Mouse (Mus musculus) embryonic fibroblast, embryonic 13.5 days (primary cell): Measurements from ENCODE around the gene Parp14. TPM values are rescaled to one million over a fixed set of nuclear protein-coding genes. Genes with fewer than 3 reads are reported as not detected.

Experiments used
- H3K27ac ChIP-seq: 2 replicates; pipeline ENCODE4 v1.5.1; 2012; ENCODE audit warnings: low read length, control low read depth, inconsistent platforms; ENCODE audit not compliant: insufficient read depth
- H3K4me1 ChIP-seq: 2 replicates; pipeline ENCODE4 v1.6.1; 2011; ENCODE audit warnings: low read length; ENCODE audit not compliant: control insufficient read depth, insufficient read depth
- H3K4me3 ChIP-seq: 2 replicates; pipeline ENCODE4 v1.5.1; 2011; ENCODE audit warnings: mild to moderate bottlenecking, control low read depth, low read length; ENCODE audit not compliant: insufficient read depth
- CTCF ChIP-seq: IDR thresholded peaks from 2 replicates; pipeline ENCODE4 v1.5.1; 2011; ENCODE audit warnings: mild to moderate bottlenecking, control low read depth, low read length, moderate library complexity, borderline replicate concordance; ENCODE audit not compliant: insufficient read depth
- POLR2A ChIP-seq: IDR thresholded peaks from 2 replicates; pipeline ENCODE4 v1.6.1; 2011; ENCODE audit warnings: low read depth, mild to moderate bottlenecking, control low read depth, low read length, moderate library complexity
- polyA plus RNA-seq: library from polyadenylated mRNA; stranded (reverse); fragments of >200 nt; gene quantifications from 2 replicates; pipeline ENCODE4 v1.2.4, GENCODE M21; 2011; ENCODE audit warnings: low read depth; ENCODE audit not compliant: missing spikeins, insufficient read length

The Parp14 gene
- polyA plus RNA-seq, 1 experiment: 7.4 TPM

DNA sequence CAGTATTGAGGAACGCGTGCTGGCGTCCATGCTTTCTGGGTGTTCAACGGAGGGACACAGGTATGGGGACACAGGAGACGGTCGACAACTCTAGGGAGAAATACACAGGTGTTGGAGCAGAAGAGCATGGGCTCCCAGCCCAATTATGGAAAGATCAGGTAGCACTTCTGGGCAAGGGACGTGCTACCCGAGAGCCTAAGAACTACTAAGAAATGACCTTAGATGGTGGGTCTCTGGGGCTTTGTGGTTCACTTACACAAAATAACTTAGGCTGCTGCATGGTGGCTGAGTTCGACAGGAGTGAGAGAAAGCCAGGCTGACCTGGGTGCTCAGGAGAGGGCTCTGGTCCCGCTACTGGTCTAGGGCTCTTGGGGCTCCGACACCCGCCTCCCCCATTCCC lies 554 bp upstream of the Parp14 start:
- Histone ChIP-seq H3K4me1 (no peaks in the 10 kb centered on the region), H3K4me3 (no peak overlapping the region), H3K27ac (no peak overlapping the region)
- TF ChIP-seq CTCF (no peak), POLR2A (no peak)

DNA sequence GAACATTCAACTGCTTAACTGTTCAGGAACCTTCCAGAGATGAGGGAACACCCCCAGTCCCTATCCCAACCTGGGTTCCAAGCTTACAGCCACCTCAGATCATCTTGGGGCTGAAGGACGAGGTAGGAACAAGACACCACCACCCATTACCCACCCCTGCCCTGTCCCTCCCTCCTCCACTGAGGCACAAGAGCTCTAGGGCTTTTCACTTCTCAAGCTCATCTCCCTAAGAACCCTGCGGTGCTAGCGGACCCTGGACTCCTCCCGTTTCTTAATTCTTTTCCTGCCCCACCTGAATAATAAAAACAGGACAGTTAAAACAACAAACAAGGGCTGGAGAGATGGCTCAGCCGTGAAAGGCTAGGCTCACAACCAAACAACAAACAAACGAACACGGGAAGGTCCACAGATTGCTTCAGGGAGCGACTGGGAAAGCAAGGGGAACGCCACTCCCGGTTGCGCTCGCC lies 730 bp downstream of the Parp14 start:
- TF ChIP-seq POLR2A: no peak; the same call in 1 of the 2 replicates
- TF ChIP-seq CTCF: no peak
- Histone ChIP-seq H3K4me3 (peak overlapping the region; percentile 74), H3K4me1 (no peaks in the 10 kb centered on the region), H3K27ac (no peak overlapping the region)

DNA sequence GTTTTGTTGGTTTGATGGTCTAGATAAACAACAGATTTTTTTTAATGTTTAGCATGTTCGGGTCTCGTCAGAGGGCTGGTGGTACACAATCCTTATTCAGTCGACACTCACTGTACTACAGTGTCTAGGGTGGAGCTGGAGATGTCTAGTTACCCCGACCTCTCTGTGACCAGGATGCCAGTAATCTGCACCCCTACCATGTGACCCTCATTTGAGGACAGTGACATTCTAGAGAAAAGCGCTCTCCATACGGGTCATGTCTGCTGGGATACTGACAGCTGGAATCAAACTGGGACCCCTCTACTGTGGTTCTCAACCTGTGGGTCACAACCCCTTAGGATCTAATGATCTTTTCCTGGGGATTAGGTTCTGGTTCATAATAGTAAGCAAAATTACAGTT lies 1.7 kb downstream of the Parp14 start:
- Histone ChIP-seq H3K27ac (no peak overlapping the region), H3K4me1 (no peaks in the 10 kb centered on the region), H3K4me3 (no peak overlapping the region)
- no peak for TF ChIP-seq CTCF
- no peak for TF ChIP-seq POLR2A

DNA sequence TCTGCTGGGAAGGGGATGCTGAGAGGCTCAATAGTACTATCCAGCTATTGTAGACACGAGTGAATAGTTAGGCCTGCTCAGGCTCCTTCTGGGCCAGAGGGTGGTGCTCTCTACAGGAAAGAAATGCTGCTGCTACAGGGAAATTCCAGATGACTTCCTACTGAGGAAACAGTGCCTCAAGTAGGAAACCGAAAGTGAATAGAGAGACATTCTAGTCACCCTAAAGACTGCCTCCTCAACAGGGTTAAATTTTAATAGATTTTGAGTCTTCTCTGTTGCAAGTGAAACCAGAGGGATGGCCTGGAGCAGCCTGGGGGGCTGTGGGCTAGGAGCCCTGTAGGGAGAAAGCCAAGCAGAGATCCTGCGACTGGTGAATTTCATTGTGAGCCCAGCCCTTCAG lies 2.2 kb downstream of the Parp14 start:
- Histone ChIP-seq H3K4me1 (no peaks in the 10 kb centered on the region), H3K27ac (no peak overlapping the region), H3K4me3 (no peak overlapping the region)
- TF ChIP-seq POLR2A (no peak), CTCF (no peak)

DNA sequence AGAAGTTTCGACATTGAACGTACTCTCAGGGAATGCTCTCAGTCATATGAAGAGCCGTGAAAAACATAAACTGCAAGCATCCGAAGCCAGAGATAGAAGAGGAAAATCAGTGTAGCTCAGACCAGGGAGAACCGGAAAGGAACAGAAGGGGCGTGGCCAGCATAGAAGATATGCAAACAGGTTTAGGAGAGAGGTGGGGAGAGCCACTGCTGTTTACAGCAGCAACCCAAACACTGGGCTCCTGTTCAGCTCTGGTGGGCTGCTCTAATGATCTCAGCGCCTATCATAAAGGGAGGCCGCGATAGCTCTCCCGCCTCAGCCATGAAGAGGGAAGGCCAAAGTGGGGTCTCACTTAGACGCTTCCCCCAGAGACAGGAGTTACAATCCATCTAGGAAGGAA lies 3.6 kb downstream of the Parp14 start:
- Histone ChIP-seq H3K4me1 (no peaks in the 10 kb centered on the region), H3K27ac (no peak overlapping the region), H3K4me3 (no peak overlapping the region)
- TF ChIP-seq CTCF (no peak), POLR2A (no peak)

DNA sequence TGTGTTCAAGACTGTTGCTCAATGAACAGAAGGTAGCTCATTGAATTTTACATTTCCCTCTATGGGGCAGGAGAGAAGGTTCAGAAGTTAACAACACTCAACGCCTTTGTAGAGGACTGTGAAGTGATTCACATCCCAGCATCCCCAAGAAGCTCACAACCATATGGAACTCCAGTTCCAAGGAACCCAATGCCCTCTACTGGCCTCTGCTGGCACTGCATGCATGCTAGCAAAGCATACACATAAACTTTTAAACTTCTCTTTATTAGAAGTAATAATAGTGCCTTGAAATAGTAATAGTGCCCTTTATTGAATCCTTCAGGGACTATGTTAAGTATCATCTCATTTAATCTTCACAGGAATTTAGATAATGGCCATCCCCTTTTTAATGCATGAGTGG lies 9.3 kb downstream of the Parp14 start:
- TF ChIP-seq POLR2A (no peak), CTCF (no peak; the same call in 1 of the 2 replicates)
- Histone ChIP-seq H3K4me3 (no peak overlapping the region), H3K4me1 (no peaks in the 10 kb centered on the region), H3K27ac (no peak overlapping the region)

DNA sequence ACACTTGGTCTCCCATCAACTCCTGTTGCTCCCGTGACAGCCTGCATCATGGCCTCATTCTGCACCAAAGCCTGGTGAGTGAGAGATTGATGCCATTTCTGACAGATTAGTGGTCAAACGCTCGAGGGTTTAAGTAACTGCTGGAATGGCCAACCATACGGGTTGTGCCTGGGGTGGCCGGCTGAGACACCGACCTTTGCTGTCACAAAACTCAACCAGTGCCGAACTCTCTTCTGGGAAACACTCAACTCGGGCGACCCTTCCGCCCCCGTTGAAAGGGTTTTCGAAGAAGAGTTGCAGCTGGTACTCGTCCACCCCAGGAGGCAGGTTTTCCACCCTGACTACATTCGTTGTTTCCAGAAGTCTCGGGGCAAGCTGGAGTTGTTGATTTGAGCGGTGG lies 11.1 kb downstream of the Parp14 start:
- H3K4me1 ChIP-seq: no peaks in the 10 kb centered on the region
- TF ChIP-seq POLR2A (no peak), CTCF (no peak)
- no peak overlapping the region for H3K4me3 ChIP-seq
- no peak overlapping the region for H3K27ac ChIP-seq

DNA sequence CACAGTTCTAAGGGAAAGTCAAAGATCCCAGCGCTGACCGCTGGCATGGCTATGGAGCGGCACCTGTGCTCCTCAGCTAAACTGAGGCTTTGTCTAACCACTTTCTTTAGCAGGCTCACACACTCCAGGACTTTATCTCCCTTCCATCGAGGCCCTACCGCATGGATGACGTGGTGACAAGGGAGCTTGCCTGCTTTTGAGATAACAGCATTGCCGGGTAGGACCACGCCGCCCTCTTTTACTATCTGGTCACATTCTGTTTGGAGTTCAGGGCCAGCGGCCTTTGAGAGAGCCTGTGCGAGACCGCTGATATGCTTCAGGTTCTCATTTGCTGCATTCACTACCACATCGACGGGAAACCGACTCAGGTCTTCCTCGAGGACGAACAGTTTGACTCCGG lies 14.6 kb downstream of the Parp14 start:
- no peak overlapping the region for H3K27ac ChIP-seq
- TF ChIP-seq CTCF (no peak), POLR2A (no peak)
- H3K4me3 ChIP-seq: no peak overlapping the region
- no peaks in the 10 kb centered on the region for H3K4me1 ChIP-seq

DNA sequence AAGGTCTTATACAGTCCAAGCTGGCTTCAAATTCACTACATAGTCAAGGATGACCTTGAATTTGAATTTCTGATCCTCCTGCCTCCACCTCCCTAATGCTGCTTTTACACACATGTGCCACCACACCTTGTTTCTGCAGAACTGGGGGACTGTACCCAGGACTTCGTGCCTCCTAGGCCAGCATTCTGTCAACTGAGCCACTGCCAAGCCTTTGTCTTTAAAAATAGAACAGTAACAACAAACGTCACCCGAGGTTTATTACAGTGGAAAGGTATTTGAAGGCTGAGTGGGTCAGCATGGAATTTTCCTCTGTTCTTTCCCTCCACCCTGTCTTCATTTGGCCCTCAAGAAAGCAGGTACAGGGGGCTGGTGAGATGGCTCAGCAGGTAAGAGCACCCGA lies 15.5 kb downstream of the Parp14 start:
- no peak overlapping the region for H3K4me3 ChIP-seq
- H3K4me1 ChIP-seq: no peaks in the 10 kb centered on the region
- no peak overlapping the region for H3K27ac ChIP-seq
- TF ChIP-seq CTCF (no peak), POLR2A (no peak)

DNA sequence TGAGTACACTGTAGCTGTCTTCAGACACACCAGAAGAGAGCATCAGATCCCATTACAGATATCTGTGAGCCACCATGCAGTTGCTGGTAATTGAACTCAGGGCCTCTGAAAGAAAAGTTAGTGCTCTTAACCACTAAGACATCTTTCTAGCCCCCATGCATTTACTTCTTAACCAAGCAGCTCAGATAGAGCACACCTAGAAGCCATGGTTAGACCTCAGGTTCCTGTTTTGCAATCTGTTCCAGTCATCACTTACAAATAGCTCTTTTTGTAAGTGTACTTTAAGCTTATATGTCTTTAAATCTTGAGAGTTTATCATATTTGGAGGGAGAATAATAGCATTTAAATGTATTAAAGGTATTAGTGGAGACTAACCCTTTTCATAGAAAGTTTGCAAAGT lies 24.2 kb downstream of the Parp14 start:
- H3K4me3 ChIP-seq: no peak overlapping the region
- TF ChIP-seq CTCF (no peak), POLR2A (no peak)
- no peaks in the 10 kb centered on the region for H3K4me1 ChIP-seq
- H3K27ac ChIP-seq: no peak overlapping the region

DNA sequence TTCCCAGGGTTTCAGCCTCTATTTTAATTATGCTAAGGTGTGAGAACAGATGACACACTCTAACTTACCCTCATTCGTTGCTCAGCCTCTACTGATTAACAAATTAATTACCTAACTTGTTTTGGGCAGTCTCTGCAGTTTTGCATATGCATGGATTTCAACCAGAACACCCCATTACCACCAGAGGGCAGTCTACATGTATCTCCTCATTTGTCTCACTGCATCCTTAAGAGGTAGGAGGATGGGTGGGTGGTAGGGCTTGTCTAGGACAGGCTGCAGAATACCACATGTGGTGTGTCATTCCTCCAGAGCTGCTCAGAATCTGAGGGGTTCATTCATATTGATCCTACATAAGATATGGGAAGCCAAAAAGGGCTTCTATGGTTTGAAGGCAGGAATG lies 31.7 kb downstream of the Parp14 start:
- H3K27ac ChIP-seq: no peak overlapping the region
- no peaks in the 10 kb centered on the region for H3K4me1 ChIP-seq
- TF ChIP-seq POLR2A (no peak), CTCF (no peak)
- H3K4me3 ChIP-seq: no peak overlapping the region

DNA sequence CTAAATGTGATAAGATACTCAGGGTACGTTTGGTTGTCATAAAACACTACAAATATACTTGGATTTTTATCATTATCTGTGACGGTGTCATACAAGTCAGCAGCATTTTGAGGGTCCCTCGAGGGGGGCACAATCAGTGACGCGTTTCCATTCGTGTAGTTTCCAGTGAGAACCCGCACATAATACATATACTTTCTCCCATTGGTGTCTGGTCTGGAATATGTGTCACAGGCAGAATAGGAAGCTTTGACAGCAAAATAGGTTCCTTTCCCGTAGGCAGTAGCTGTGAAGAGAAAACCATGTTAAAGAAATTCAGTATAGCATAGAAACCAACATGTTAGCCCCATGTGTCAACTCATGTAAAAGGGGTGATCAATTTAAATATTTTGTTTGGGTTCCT lies 36.7 kb downstream of the Parp14 start:
- H3K4me3 ChIP-seq: no peak overlapping the region
- TF ChIP-seq CTCF (no peak), POLR2A (no peak)
- no peak overlapping the region for H3K27ac ChIP-seq
- no peaks in the 10 kb centered on the region for H3K4me1 ChIP-seq
